Mouse (Mus musculus) bone marrow macrophage, adult 2 months (primary cell): ENCODE measurements around the gene Pnpla6.

ENCODE experiments used
- CTCF ChIP-seq: IDR thresholded peaks from 2 replicates; pipeline ENCODE4 v1.5.1; 2012; ENCODE audit warnings: low read depth, mild to moderate bottlenecking, low read length, moderate library complexity
- POLR2A ChIP-seq: IDR thresholded peaks from 2 replicates; pipeline ENCODE4 v1.6.1; 2012; ENCODE audit warnings: mild to moderate bottlenecking, low read depth, low read length, borderline replicate concordance

- TF ChIP-seq POLR2A (no peak), CTCF (no peak)
Measured at GRCm38 (mm10) chr8:3552240-3552639, 37.1 kb downstream of the Pnpla6 start.
